Mouse (Mus musculus): ENCODE measurements around the gene Syna.

Syna gene

DNA sequence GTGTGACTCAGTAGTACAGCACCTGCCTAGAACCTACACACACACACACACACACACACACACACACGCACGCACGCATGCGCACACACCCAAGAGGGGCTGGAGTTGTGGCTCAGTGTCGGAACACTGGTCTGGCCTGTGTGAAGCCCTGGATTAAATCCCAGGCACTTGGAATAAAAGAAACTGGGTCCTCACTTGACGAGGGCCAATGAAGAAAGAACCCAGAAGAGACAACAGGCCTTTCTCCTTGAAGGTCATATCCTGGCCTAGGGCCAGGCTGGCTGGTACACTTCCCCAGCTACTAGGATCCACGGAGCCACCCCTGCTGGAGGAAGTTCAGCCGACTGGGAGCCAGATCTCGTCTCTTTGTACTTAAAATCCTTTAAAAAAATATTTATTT lies 28.4 kb downstream of the Syna start:
- DNase-seq (ENCODE audit: extremely low spot score): no peak

- DNase-seq (ENCODE audit: extremely low spot score): no peak
Measured at GRCm38 (mm10) chr5:134530830-134531229, 29.1 kb downstream of the Syna start.

DNA sequence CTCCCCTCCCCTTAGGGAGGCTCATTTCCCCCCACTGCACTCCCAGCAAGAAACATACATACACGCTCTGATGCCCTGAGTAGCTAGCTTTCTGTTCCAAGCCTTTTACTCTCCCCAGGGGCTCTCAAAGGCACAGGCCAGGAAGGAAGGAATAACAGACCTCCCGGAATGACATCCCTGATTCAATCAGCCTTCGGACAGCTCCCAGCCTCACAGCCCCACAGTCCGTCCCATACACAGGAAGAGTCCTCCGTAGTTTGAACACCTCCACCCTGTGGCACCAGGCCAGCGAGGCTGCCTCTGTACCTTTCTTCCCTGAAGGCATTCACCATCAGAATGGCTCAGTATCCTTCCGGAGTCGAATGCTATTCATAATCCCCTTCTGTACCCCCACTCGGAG lies 31.5 kb downstream of the Syna start:
- no peak for DNase-seq (ENCODE audit: extremely low spot score)

- DNase-seq (ENCODE audit: extremely low spot score): no peak
Measured at GRCm38 (mm10) chr5:134525971-134526711, 33.8 kb downstream of the Syna start.

- no peak for DNase-seq (ENCODE audit: extremely low spot score)
Measured at GRCm38 (mm10) chr5:134523728-134524127, 36.2 kb downstream of the Syna start.

GRCm38 (mm10) chr5:134522524-134522923 lies 37.4 kb downstream of the Syna start:
- no peak for DNase-seq (ENCODE audit: extremely low spot score)

GRCm38 (mm10) chr5:134521806-134522205 lies 38.2 kb downstream of the Syna start:
- no peak for DNase-seq (ENCODE audit: extremely low spot score)

- DNase-seq (ENCODE audit: extremely low spot score): no peak
Measured at GRCm38 (mm10) chr5:134521131-134521530, 38.8 kb downstream of the Syna start.

- no peak for DNase-seq (ENCODE audit: extremely low spot score)
Measured at GRCm38 (mm10) chr5:134520120-134520519, 39.9 kb downstream of the Syna start.

DNA sequence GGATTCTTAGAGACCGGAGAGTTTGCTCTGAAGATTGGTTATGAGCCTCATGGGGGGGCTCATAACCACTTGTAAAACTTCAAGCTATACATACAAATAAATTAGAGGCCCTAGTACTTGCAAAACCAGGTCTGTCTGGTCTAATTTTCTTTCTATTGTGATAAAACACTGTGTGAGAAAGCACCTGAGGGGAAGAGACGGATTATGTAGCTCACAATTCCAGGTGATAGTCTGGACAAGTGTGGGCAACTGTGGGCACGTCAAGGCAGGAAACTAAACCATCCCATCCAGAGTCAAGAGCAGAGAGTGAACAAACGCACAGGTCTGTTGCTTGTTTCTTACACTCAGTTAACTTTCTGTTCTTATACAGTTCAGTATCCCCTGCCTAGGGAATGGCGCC lies 40.5 kb downstream of the Syna start:
- DNase-seq (ENCODE audit: extremely low spot score): no peak

GRCm38 (mm10) chr5:134512086-134512485 lies 47.9 kb downstream of the Syna start:
- DNase-seq (ENCODE audit: extremely low spot score): no peak

DNA sequence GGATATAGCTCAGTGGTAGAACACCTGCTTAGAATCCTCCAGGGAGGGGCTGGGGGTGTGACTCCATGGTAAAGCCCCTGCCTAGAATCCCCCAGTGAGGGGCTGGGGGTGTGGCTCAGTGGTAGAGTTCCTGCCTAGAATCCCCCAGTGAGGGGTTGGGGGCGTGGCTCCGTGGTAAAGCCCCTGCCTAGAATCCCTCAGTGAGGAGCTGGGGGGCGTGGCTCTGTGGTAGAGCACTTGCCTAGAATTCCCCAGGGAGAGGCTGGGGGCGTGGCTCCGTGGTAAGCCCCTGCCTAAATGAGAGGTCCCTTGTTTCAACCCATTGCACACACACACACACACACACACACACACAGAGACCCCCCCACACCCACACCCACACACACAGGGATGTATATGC lies 49.7 kb downstream of the Syna start:
- no peak for DNase-seq (ENCODE audit: extremely low spot score)

DNA sequence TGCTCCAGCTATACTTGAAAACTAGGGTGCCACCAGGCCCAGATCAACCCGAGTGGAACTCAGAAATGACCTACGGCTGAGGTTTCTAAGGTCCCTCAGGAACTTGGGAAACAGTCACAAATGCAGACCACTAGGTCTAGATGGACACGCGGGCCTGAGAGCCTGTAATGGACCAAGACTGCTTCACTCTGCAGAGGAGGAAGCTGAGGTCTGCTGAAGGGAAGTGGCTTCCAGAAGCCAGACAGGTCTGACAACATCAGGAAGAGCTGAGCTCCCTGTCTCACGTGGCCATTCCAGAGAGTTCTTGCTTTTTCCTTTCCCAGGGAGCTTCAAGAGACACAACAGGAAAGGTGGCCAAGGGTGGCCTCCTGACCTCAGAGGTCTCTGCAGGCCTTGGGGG lies 51.0 kb downstream of the Syna start:
- no peak for DNase-seq (ENCODE audit: extremely low spot score)
